Mouse (Mus musculus) erythroblast, embryonic 14.5 days (primary cell): Measurements from ENCODE around the gene Bloc1s6.

Source experiments
- GATA1 ChIP-seq: IDR thresholded peaks from 2 replicates; pipeline ENCODE4 v1.6.1; 2012; ENCODE audit warnings: low read length, inconsistent platforms, mixed read lengths
- TAL1 ChIP-seq: IDR thresholded peaks from 3 replicates; pipeline ENCODE4 v1.6.1; 2012; ENCODE audit warnings: low read length, inconsistent platforms, mixed read lengths

DNA sequence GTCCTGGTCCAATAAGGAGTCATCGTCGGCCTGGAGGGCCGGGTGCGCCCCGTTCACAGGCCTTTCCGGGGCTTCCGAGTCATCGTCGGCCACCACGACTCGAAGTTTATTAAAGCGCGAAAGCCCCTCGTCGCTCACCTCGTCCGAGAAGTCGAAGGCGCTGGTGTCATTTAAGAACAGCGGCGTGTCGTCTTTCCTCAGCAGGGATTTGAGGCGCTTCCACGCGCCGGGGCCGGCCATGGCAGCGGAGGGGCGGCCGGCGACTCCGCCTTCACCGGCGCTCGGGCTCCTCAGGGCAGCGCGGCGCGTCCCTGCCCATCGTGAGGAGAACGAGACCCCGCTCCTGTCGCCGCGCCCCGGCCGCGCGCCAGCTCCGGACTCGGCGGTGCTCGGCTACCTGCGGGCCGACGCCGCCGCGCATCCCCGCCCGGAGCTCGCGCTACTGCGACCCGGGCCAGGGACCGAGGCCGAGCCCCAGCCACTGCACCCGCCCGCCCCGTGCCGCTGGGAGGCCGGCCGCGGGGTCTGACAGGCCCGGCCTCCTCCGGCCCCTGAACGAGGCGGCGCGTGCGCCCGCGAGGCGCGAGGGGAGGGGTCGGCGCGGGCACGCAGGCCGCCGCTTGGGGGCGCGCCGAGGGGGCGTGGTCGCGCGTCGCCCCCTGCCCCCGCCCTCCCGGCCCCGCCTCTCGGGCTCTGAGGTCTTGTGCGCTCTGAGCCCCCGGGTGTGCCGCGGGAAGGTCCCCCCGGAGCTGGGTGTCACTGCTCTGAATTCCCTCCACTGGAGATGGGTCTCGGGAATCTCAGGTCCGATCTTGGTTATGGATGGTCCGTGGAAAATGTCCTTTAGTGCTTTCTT lies 35.9 kb upstream of the Bloc1s6 start, which contains the start of gene Slc30a4:
- TF ChIP-seq TAL1, result no peak
- TF ChIP-seq GATA1, result no peak
